Mouse (Mus musculus) urinary bladder, postnatal 10 days (tissue): ENCODE results near the gene Nudt22.

ENCODE experiments used
- DNase-seq: peaks from one replicate; pipeline ENCODE4 v3.0.0; 2022; ENCODE audit warnings: low spot score

Nudt22 gene

GRCm38 (mm10) chr19:6949951-6950350 lies 46.0 kb downstream of the Nudt22 start:
- DNase-seq, result no peak

GRCm38 (mm10) chr19:6949532-6949931 lies 46.4 kb downstream of the Nudt22 start:
- no peak for DNase-seq

GRCm38 (mm10) chr19:6948186-6948585 lies 47.7 kb downstream of the Nudt22 start:
- no peak for DNase-seq

- DNase-seq, result no peak
Observed at GRCm38 (mm10) chr19:6947742-6948141, 48.2 kb downstream of the Nudt22 start.

GRCm38 (mm10) chr19:6943709-6944108 lies 52.2 kb downstream of the Nudt22 start:
- no peak for DNase-seq
